Mouse (Mus musculus): ENCODE results near the gene Hyal2.
"Not testable (repeated sequence)": the region's sequence is repeated elsewhere in the genome, so short reads cannot be mapped to it uniquely, and the experiment has no call there.

The Hyal2 gene

DNA sequence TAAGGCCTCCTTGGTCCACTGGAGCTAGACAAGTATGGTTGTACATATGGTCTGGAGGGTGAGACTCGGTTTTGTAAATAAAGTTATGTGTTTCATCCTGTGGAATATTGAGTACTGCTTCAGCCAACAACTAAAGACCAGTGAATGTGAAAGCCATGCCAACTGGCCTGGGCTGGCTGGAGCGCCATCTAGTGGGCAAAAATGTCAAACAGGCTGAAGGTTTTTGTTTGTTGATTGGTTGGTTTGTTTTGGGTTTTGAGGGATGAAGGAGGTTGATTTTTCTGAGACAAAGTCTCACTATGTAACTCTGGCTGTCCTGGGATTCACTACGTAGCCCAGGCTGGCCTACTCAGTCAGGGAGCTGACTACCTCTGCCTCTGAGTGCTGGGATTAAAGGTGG lies 22.1 kb upstream of the Hyal2 start:
- no peak for DNase-seq (ENCODE audit: low read depth, low spot score)

DNA sequence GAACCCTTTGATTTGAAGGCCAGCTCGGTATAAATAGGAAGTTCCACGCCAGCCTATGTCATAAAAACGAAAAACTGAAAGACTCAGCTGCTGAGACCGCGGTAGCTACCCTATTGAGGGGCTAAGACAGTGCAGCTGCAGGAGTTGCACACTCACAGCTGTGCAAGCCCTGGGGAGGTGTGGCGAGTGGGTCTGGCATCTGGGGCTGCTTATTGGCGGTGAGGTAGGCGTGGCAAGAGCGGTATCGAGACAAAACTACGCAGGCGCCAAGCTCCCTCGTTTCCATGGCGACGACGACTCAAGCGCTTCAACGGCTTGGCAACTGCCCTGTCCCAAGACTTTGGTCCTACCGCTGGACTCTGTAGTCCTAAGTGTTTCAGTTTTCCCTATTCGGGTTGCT lies 20.7 kb upstream of the Hyal2 start, which contains the start of gene Zmynd10:
Zmynd10 (plus strand) TSS at position 273 of the 400 bp plus-strand sequence.
- no peak for DNase-seq (ENCODE audit: low read depth, low spot score)

DNA sequence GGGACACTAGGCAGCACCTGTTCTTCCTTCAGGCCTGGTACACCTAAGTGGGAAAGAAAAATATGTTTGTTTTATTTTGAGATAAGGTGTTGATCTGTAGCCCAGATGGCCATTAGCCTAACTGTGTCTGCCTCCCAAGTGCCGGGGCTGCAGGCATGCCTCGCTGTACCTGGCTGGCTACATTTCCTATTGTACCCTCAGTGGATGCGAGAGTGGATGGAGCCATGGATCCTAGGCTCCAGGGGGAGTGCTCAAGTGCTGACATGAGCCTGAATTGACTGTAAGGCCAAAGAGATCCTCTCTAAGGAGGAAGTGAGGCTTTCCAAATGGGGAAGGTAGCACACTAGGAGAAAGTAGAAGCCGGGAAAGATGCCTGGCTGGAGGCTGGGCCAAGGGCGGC lies 19.8 kb upstream of the Hyal2 start:
- no peak for DNase-seq (ENCODE audit: low read depth, low spot score)

DNA sequence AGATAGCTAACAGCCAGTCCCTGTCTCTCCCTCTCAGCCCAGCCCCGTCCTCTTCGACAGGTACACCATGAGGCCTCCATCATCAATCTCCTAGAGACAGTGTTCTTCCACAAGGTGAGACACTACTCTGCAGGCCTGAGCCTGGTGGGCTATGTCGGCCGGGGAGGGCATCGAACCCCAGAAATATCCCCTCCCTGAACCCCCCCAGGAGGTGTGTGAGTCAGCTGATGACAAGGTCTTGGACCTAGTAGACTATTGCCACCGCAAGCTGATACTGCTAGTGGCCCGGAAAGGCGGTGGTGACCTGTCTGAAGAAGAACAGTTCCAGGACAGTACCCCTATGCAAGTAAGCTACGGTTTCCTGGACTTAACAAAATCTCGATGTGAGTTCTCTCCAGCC lies 18.9 kb upstream of the Hyal2 start:
- no peak for DNase-seq (ENCODE audit: low read depth, low spot score)

DNA sequence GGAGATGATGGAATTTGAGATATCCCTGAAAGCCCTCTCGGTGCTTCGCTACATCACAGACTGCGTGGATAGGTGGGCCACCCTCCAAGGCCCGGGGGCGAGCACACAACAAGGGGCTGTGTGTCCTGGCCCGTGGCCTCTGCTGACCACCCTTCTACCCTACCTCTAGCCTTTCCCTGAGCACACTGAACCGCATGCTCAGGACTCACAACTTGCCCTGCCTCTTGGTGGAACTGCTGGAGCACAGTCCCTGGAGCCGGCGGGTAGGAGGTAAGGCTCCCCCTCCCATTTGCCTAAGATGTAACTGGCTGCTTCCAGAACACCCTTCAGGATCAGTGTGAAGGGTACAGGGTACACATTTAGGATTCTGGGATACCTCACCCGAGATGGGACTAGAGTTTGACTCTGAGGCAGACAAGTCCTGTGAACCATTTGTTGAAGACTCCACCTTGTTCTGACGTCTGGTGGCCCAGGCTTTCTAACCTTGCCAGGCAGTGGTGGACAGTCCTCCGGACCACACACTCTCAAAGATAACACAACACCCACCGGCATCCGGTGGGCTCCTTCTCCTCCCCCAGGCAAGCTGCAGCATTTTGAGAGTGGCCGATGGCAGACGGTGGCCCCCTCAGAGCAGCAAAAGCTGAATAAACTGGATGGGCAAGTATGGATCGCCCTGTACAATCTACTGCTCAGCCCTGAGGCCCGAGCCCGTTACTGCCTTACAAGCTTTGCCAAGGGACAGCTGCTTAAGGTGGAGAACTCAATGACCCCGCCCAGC lies 18.3 kb upstream of the Hyal2 start:
- DNase-seq (ENCODE audit: low read depth, low spot score) = no peak

DNA sequence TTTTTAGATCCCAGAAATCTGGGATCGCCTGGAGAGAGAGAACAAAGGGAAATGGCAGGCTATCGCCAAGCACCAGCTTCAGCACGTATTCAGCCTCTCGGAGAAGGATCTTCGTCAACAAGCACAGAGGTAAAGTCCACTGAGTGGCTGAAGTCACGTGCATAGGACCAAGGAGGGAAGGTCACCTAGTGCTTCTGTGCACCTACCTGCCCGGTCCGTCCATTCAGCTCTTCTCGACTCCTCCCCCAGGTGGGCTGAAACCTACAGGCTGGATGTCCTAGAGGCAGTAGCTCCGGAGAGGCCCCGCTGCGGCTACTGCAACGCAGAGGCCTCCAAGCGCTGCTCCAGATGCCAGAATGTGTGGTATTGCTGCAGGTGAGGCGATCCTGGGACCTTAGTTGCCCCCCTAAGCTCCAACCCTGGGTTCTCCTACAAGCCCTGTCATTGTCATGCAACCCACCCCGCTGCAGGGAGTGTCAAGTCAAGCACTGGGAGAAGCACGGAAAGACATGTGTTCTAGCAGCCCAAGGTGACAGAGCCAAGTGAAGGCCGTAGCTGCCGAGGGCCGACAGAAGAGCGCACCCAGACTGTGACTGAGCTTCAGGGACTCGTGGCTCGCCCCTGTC lies 17.1 kb upstream of the Hyal2 start:
- no peak for DNase-seq (ENCODE audit: low read depth, low spot score)

DNA sequence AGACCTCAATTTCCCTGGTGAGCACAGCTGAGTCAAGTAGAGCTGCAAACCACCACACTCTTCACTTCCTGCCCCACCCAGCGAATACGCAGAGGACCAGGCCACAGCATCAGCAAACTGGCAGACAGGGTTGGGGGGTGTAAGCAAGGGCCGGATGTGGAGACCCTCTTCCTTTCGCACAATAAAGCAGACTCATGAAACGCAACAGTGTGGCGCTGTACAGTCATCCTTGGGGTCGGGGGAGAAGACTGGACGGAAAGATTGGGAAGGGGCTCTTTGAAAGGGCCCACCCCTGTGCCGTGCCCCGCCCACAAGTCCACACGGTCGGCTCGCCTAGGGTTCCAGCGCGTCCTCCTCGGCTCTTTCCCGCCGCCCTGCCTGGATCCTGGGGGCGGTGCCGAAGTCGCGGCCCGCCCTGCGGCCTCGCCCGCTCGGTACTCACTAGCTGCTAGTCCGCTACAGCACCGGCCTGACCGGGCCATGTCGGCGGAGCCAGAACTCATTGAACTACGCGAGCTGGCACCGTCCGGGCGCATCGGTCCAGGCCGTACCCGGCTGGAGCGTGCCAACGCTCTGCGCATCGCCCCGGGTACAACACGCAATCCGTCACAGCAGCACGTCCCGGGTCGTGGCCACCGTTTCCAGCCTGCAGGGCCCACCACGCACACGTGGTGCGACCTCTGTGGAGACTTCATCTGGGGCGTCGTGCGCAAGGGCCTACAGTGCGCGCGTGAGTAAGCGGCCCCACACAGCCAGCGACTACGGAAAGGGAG lies 16.4 kb upstream of the Hyal2 start, which contains the start of gene Rassf1:
Rassf1 (plus strand) TSS at position 439 of the 773 bp plus-strand sequence.
- DNase-seq (ENCODE audit: low read depth, low spot score) = no peak

DNA sequence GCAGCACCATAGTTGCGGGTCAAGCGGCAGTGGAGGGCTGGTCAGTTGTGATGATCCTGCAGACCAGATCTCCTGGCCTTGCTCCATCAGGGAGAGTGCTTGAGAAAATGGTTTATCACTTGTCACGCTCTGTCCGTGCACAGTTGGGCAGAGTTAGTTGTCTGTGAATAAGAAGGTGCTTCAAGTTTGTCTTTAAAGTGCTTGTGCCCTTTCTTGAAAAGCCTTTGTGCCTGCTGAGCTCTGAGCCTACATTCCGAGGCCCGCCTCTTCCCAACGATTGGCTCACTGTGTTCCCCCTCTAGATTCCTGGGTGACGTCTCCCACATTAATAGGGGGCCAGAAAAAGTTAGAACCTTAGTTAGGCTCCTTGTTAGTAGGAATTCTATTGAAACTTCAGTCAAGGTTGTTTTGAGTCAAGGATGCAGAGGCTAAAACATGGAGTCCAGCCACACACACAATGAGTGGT lies 15.8 kb upstream of the Hyal2 start:
- DNase-seq (ENCODE audit: low read depth, low spot score) = no peak

DNA sequence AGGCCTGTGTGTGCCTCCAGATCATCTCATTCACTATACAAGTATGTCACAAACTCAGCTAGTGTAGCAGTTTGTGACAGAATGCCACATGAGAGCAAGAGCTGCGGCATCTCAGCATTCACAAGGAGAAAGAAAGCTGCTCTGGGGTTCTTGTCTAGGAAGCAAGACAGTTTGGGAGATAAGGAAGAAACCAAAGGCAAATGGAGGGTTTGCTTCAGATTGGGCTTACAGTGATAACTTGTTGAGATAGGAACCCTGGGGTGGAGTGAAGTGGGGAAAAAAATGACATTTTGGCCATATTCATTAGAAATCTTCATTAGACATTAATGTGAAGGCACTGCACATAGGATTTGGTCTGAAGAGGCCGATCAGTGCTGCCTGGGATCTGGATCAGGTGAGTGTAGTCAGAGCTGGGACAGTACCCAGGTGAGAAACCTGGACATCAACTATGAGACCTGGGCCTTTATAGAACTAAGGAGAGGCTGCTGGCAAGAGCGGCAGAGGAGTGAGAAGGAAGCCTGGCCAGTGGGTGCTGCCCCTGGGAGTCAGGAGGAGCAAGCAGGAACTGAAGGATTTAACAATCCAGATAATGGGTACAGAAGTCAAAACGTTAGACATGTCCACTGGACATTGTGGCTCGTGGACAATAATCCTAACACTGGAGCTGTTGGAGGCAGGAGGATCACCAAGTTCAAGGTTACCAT lies 14.9 kb upstream of the Hyal2 start:
- no peak for DNase-seq (ENCODE audit: low read depth, low spot score)

DNA sequence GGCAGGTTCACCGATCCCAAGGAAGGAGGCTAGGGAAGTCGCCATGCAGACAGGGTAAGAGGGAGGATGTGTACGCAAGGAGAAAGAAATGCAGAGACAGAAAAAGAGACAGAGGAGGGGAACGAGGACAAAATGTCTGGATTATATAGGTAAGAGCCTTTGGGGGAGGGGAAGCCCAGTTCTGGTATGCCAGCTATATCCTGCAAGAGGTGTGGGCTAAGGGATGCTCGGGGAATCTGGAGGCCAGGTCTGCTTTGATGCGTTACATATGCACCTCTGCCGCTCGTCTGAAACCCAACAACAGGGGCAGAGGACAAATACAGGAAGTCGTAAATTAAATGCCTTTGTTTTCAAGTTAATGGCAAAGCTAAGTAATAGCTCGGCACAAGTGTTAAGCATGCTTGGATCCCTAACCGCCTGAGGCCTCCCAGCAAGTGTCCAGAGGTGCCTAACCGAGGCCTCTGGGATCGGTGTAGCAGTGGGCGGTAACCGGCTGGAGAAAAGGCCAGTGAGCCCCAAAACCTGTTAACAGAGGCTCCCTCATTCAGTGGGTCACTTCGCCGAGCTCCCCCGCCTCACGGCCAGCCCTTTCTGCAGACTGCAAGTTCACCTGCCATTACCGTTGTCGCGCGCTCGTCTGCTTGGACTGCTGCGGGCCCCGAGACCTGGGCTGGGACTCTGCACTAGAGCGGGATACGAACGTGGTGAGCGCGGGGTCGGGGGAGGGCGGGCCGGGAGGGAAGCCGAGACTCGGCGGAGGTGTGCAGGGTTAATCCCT lies 14.0 kb upstream of the Hyal2 start:
- DNase-seq (ENCODE audit: low read depth, low spot score) = no peak

DNA sequence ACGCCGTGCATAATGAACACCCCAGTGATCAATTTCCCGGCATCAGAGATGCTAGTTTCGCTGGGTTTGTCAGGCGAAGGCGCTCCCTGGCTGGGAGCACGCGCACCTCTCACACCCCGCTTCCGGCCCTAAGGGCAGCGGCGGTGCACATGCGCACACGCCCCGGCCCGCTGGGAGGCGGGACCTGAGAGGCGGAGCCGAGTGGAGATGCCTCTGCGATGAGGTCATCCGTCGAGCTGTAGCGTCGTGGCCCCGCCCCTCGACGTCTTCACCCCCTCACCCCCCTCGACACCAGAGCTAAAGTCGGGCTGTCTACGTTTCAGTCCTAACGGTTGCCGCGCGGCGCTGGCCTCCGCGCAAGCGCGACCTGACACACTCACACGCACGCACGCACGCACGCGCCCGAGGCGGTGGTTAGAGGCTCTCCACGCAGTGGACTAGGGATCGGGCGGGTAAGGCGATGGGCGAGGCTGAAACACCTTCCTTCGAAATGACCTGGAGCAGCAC lies 13.4 kb upstream of the Hyal2 start:
- DNase-seq (ENCODE audit: low read depth, low spot score) = peak; percentile 96

DNA sequence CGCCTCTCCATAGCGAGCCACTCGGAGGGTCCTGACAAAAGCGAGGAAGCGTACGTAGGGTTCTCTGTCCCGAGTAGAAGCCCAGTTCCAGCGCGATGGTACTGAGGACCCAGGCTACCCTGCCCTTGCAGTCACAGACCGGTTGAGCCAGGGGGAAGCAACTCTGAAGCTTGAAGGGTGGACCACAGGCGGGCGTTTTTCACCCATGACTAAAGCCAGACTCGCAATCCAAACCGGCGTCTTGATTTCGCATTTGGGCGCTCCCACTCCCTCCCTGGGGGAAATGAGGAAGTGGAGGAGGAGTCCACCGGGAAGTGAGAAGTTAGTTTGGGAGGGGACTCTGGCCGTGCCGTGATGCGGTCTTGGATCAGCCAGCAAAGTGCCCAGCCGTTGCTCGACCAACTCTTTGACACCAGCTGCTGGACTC lies 12.7 kb upstream of the Hyal2 start:
- DNase-seq (ENCODE audit: low read depth, low spot score) = no peak

DNA sequence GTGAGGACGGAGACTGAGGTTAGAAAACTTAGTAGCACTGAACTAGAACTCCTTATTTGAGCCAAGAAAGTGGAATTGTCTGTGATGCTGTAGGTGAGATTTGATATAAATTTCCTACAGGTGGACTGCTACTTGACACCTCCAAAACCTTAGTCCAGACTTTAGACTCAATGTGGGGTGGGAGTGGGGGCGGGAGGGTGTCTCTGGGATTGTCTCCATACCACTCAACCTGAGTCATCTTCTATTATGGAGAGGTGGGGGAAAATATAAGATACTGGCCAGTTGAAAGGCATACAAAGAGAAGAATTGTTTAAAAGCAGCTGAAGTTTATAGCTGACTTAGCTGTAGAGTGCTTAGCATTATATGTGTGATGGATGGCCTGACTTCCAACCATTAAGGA lies 12.0 kb upstream of the Hyal2 start:
- DNase-seq (ENCODE audit: low read depth, low spot score) = no peak

DNA sequence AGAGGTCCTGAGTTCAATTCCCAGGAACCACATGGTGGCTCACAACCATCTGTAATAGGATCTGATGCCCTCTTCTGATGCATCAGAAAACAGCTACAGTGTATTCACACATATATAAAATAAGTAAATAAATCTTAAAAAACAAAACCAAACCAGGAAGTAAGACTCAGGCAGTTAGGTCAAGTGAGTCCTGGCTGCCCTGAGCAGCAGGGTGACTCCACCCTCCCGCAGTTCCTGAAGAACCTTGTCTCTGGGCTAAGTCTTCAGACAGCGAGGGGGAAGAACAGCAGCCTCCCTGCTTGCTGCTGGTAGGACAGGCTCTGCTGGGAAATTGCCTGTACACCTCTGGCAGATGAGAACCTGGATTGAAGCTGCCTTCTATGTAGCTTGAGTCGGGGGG lies 11.4 kb upstream of the Hyal2 start:
- DNase-seq (ENCODE audit: low read depth, low spot score) = no peak

DNA sequence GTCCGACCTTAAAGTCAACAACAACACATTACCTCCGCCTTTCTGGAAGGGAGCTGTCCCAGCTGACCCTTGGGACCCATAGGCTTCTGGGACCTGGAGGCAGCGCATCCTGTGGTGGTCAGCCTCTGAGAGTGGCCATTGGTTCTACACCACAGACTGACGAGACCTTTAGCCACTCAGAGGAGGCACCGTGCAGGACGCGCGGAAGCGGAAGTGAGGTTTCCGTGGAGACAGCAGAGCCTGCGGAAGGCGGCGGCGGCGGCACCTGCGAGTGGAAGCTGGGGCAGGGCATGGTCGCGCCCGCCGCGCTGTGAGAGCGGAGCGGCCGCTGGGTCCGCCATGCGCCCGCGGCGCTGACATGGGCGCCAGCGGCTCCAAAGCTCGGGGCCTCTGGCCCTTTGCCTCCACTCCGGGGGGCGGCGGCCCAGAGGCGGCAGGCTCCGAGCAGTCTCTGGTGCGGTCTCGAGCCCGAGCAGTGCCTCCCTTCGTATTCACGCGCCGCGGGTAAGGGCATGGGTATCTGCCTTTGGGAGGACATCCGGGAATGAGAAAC lies 4.6 kb upstream of the Hyal2 start, which contains the start of gene Tusc2:
Tusc2 (plus strand) TSS at position 227 of the 553 bp plus-strand sequence.
- peak; percentile 89 for DNase-seq (ENCODE audit: low read depth, low spot score)

DNA sequence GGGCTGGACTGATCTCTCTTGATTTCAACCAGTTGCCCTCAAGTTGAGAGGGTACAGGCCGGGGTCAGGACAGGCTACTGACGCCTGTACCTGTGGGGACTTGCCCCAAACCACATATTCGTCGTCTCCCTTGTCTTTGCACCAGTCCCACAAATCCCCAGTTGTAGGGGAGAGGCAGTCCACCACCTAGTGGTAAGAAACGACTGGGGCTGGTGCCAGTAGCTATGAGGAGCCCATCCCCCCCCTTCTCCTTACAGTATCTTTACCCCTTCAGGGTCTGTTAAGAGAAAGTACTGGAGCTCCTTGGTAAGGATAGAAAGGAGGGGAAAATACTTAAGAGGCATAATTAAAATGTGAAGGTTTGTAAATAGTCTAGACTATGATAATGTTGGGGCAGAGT lies 2.2 kb upstream of the Hyal2 start:
- not testable (repeated sequence) for DNase-seq (ENCODE audit: low read depth, low spot score)

DNA sequence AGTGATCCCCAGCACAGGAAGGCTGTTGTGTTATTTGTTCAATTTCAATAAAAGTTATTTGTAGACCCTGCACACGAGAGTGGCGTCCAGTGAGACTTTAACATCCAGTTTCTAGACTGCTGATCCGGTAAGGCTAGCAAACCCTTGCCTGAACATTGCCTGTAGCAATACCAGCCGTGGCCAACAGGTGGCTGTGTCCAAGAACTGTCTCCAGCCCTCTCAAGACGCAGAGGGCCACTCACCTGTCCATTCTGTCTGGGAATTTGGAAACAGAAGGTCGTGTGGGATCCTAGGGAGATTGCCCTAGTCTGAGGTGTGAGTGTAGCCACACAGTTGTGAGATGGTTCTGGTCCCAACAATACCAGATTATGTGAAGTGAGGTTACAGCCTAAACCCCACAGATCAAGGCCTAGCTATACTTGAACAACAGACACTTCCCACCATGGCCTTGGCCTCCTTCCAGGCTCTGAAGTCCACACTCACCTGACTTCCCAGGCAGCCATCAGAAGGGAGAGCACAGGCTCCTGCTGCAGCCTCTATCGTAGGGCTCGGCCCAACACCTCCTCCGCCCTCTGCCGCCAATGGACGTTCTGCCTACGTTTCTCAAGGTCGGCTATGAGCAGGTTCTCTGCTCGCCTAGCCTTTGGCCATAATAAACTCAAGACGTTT lies 1.6 kb upstream of the Hyal2 start:
- no peak for DNase-seq (ENCODE audit: low read depth, low spot score)

DNA sequence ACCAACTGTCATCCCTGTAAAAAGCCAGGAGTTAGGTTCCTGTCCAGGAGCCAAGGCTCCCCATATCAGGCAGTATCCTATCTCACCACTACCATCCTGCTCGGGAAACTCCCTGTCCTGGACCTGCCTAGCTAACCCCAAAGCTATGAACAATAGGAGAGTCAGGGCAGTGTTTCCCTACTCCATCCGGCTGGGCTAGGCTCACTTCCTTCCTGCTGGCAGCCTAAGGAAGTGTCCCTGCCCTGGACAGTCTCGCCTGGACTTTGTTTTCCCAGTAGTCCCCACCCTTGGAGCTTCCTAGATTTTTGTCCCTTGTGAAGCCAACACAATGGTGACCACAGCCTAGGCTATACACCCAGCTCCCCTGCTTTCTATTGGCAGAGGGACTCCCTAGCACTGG lies 890 bp upstream of the Hyal2 start:
- DNase-seq (ENCODE audit: low read depth, low spot score) = no peak

DNA sequence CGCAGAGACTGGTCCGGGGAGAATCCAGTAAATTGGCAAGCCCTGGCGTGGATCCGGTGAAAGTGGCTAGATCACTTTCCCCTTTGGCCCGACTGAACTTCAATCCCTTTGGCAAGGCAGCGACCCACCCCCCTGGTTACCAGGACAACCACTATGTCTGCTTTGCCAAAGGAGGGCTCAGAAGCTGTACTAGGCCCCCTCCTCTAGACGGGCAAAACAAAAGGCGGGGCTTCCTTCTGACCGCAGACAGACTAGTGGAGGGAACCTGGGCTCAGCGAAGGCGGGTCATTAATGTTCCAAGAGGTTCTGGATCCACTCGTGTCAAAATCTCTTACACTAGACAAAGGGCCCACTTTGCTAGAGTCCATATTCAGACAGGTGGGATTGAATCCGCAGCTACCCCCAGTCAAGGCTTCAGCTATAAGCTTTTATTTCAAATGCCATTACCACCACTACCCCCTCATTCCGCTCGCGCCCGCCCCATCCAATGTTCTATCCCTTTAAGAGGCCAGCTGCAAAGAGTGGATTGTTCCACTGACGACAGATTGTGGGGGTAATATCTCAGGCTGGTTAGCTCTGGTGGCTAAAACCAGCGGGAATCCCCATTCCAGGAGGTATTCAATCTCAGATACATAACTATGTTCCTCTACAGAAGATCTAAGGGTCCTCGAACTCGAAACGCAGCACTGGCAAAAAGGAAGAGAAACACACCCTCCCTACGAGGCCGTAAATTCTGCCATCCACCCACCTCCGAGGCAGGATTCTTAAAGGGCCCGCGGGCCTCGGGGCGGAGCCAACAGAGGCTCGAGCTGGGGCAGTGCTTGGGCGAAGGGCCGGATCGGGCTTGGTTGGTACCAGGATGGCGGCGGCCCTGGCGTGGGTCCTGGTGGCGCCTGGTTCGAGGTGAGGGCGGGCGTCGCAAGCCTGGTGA lies 851 bp downstream of the Hyal2 start:
- peak; percentile 63 for DNase-seq (ENCODE audit: low read depth, low spot score)
